Mouse (Mus musculus) gastrocnemius, postnatal 25 days (tissue): ENCODE data around the gene Mrpl54. TPM values are rescaled to one million over a fixed set of nuclear protein-coding genes. Genes with fewer than 3 reads are reported as not detected.
A peak's percentile ranks its signal among the peaks of the same experiment; 100 is the strongest.

Experiments used
- DNase-seq: peaks from one replicate; pipeline ENCODE4 v3.0.0; 2022
- long read RNA-seq, 2 experiments: library from polyadenylated mRNA; stranded (forward); transcript quantifications; one replicate each; pipeline ENCODE4 v2.0.0; 2021
- total RNA-seq, 2 experiments: library from RNA; stranded (reverse); gene quantifications; 1 replicate in 1 of 2; 2 replicates in 1 of 2; pipeline ENCODE4 v1.2.3; 2021

Gene Mrpl54
- 10 to 100 TPM; 87.0 to 90.0 TPM for total RNA-seq
- long read RNA-seq, experiment 1, transcript Mrpl54-201 (3 exons, 604 nt), result major isoform, 118 of 129 reads
- long read RNA-seq, experiment 1, partial matches to known transcripts, result 11 of 129 reads
- long read RNA-seq, experiment 1, other reads (novel, unspliced or antisense), result 0 of 129 reads
- long read RNA-seq, experiment 2, transcript Mrpl54-201 (3 exons, 604 nt), result major isoform, 105 of 110 reads
- long read RNA-seq, experiment 2, partial matches to known transcripts, result 4 of 110 reads
- long read RNA-seq, experiment 2, other reads (novel, unspliced or antisense), result 1 of 110 reads

DNA sequence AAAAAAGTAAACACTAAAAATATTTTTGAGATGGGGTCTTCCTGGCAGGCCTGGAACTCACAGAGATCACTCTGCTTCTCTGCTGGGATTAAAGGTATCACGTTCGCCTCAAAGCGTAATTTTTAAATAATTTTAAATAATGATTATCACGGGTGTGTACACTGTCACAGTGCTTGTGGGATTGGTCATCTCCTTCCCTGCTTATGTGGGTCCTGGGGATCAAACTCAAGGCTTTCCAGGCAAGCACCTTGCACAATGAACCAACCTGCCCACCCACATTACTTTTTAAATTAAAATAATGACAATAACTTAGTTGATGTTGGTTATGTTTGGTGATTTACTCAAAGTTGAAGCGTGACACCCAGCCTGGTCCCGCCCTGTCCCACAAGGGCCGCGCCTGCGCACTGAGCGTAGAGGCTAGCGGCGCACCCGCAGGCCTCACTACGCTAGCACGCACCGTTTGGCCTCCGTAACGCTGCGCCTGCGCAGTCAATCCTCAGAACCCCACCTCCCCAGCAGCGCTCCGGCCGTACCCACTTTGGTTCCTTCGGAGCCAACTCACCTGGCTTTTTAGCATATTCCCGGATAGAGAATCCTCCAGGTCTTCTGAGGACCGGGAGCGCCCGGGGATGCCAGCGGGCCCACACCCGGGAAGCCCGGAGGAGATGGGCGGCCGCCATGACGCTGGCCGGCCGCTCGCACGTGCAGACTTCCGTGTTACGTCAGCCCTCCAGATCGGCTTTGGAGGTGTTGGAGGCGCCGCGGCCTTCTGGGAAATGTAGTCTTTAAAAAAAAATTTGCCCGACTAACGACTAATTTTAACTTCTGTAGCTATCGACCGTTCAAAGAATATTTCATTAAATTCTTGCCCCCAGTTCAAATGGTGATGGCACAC, at the start of gene Mrpl54, which contains the start of gene Apba3:
TSS of gene Mrpl54 (minus strand) at position 724 of the 895 bp plus-strand sequence.
TSS of gene Apba3 (plus strand) at position 750 of the 895 bp plus-strand sequence.
- DNase-seq, result peak; percentile 95

DNA sequence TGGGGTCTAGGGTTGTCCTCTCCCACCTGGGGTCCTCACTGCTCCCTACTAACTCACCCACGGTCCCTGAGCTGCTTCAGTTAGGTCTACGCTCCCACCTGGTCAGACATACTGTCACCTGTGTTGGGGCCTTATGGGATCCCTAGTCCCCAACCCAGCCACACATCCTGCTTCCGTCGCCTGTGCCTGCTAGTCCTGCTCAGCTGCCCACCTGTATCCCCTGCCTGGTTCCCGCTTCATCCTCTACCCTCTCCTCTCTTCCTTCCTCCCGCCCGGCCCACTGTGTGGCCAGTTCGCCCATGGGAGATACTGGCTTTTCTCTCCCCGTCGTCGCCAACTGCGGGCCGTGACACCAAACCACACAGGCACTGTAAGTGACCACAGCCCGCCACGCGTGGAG, 48.9 kb upstream of the Mrpl54 start:
- DNase-seq, result no peak

DNA sequence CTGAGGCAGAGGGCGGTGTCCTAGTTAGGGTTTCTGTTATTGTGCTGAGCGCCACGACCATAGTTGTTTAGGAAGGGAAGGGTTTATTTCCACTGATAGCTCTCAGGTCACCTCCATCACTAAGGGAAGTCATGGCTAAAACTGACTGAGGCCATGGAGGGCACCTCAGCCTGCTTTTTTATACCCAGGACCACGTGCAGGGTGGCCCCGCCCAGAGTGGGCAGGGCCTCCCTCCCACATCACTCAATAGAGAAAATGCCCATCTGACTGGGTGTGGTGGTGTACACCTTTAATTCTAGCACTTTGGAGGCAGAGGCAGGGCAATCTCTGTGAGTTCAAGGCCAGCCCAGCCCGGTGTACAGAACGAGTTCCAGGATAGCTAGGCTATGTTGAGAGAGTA, 47.5 kb upstream of the Mrpl54 start:
- no peak for DNase-seq

DNA sequence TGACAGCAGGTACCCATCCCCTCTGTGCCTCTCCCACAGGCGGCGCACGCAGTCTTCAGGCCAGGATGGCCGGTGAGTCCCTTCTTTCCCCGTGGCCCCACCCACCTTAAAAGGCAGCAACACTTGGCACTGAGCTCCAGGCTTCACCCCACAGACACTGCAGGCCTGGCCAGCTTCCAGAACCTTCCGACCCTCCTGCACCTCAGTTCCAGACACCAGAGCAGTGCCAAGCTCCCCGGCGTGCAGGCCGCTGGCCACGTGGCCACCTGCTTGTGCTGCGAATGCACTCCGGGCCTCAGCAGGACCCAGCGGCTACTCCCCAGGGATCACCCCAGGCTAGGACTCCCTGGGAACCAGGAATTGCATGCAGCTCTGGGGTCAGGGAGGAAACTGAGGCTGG, 46.8 kb upstream of the Mrpl54 start:
- no peak for DNase-seq

DNA sequence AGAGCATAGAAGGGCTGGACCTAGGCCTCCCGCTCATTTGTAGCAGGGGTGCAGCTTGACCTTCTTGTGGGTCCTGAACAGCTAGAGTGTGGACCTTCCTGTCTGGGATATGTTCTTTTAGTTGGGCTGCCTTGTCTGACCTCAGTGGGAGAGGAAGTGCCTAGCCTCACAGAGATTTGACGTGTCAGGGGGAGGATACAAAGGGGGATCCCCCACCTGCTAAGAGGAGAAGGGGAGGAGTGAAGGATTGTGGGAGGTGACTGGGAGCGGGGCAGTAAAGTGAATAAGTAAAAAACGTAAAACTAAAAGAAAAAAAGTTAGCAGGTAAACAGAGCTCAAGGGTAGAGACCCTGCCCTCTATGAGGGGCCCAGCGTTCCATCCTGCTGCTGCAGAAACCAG, 42.8 kb upstream of the Mrpl54 start:
- no peak for DNase-seq

DNA sequence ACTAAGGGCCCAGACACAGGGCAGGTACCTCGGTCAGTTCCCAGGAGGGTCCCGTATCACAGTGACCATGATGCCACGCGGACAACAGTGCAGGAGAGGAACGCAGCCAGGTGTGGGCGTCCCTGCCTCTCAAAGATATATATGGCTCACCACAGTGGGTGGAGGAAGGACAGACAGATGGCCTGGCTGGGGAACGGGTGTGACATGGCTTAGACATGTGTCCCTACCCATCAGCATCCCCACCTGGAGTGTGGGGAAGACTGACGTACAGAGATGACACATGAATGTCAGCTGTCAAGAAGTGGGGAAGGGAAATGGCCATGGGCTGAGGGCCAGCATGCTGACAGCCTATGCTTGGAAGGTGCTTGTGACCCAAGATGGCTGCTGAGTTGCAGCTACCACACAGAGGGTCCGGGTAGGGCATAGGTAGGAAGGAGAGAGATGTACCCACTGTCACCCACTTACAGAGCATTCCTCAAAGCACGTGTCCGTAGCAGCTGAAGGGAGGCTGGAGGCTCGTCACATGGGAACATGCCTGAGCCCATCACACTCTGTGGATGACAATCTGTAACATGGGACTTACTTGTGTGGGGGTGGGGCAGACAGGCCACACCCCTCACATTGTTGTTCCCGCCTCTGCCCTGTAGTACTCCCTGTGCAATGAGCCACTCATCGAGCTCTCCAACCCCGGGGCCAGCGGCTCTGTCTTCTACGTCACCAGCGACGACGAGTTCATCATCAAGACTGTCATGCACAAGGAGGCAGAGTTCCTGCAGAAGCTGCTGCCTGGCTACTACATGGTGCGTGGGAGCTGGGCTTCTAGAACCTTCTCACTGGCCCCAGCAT, 40.3 kb upstream of the Mrpl54 start:
- no peak for DNase-seq

DNA sequence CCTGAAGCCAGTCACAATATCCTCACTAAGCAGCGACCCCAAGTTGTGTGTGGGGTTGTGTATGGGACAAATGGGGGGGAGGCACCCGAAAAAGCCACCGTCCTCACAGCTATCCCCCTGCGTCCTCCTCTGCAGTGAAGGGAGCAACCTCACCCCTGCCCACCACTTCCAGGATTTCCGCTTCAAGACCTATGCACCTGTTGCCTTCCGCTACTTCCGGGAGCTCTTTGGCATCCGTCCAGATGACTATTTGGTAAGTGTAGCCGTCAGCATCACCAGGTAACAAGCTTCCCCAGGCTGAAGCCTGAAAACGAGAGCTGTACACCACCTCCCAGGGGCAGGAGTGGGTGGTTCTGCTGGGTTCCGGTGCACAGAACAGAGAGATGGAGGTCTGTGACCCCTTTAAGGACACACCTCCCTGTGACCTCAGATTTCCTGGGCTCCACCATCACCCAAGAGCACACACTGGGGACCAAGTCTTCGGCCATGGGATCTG, 39.5 kb upstream of the Mrpl54 start:
- DNase-seq, result no peak

DNA sequence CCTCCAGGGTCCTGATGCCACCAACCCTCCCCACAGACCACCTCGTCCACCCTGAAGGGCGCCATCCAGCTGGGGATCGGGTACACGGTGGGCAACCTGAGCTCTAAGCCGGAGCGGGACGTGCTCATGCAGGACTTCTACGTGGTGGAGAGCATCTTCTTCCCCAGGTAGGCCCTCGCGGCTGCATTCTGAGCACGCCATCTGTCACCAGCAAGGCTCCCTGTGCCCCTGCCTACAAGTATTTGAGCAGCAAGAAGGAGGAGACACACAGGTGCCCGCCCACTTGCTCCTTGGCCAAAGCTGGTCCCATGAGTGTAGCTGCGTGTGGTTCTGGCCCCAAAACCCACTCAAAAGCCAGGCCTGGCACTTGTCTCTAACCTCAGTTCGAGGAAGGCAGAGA, 38.9 kb upstream of the Mrpl54 start:
- no peak for DNase-seq

DNA sequence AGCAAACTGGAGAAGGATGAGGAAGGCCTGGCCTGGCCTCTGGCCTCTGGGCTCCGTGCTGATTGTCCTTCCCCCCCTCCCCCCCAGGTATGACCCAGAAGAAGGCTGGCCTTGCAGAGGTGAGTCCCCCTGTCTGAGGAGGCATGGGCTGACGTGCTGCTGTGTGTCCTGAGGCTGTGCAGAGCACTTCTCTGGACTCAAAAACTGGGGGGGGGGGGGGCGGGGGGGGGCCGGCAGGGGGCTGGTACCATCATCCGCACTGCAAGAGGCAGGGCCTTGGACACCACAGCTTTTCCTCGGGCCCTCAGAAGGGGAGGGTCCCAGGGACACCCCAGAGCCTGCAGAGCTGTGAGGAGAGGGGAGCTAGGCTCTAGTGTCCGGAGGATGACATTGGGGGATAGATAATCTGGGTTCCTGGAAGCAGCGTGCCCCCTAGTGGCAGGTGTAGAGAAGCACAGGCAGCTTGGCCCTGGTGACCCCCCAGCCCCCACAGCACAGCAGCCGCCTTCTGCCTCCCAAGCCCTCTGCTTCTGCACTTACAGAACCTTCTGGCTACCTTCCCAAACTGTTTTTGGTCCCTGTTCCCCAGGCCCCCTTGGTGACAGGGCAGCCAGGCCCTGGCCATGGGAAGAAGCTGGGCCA, 38.0 kb upstream of the Mrpl54 start:
- no peak for DNase-seq

DNA sequence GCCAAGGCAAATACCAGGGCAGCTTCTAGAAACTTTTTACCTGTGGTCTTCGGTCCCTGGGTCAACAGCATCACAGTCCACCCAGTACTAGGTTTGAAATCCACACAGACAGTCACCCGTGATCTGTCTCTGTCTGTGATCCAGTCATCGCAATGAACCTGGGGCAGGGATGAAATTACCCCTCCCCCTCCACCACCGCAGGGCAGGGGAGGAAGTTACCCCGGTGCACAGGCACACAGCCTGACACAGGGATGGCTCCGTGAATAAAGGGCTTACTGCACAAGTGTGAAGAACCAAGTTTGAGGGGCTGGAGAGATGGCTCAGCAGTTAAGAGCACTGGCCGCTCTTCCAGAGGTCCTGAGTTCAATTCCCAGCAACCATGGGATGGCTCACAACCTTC, 37.0 kb upstream of the Mrpl54 start:
- no peak for DNase-seq

DNA sequence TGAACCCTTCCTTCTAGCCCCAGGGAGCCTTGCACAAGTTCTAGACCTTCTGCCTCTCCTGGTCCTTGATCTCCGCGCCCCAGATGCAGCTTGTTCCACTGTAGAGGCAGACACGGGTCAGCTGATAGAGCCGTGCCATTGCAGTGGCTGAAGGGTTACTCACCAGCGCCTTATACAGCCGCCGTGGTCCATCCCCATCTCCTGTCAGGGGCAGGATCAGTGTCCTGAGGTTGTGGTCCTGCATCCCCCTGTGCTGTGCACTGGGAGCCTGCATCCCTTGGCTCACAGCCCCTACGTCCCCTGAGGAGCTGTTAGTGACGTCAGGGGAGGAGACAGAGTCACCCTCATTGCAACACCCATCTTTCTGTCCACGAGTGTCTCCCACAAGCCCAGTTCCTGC, 36.5 kb upstream of the Mrpl54 start:
- no peak for DNase-seq

DNA sequence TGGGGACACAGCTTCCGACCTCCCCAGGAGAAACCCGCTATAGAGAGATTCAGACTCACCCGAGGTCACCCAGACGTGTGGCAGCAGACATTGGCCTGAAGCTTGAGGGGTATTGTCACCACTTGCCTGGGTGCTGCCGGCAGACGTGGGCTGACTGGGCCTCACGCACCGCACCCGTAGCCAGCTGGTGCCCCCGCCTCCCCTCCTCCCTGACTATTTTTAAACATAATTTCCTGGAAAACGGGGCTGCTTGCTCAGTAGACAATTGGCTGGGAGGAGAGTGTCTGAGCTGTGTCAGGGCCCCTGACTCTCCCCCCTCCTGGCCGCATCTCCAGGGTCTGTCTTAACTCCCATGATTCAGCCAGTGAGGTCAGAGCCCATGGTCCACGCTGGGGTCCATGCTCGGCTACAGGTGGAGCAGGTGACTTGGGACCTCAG, 36.1 kb upstream of the Mrpl54 start:
- no peak for DNase-seq

DNA sequence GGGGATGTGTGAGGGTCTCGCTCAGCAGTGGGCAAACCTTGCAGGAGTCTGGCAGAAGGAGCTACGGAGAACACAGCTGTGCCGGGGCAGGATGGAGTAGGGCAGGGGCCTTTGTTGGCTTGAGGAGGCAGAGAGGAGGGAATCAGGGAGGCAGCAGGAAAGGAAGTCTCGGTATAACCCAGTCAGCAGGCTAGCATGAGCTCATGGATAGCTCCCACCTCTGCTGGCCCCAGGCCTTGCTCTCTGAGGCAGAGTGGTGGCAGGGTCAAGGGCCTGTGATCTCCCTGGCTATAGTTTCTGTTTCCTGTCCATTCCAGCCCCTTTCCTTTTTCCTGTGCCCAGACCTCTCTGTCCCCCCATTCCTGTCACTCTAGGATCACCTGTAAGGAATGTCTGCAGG, 35.6 kb upstream of the Mrpl54 start:
- no peak for DNase-seq

DNA sequence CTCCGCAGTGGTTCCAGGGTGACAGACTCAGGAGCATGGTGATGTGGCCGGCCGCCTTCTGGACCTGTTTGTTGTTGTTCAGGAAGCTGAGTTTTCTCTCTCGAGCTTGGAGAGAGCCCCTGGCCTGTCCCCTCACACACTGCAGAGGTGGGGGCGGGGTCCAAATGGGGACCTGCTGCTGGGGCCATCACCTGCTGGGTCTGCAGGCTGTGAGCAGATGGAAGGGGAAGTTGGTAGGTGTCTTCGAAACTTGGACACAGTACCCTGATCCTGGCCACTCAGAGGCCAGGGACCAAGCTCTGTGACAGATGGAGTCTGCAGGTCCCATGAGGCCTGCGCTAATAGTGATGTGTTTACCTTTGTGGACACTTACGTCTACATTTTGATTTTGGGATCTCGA, 34.6 kb upstream of the Mrpl54 start:
- no peak for DNase-seq

DNA sequence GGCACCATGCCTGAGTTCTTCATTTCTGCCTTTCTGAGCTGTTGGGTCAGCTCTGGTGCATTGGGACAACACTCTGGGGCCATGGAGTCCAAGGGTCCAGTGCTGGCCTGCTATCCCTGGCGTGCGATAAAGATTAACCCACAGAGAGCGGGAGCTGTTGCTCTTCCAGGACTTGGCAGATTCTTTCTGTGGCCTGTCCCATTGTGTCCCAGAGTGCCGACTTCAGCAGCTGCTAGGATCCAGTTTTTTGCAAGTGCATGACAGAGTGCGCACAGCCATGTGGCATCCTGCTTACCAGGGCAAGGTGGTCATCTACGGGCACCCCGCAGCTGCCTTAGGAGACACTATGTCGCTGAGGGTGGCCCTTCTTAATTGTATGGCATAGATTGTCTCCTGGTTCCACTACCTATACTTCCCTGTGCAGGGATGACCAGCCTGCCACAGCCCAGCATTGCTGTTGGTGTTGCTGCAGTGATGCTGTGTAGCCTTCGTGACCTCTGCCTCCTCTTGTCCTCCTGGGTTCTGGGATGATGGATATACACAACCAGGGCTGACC, 33.7 kb upstream of the Mrpl54 start:
- no peak for DNase-seq

DNA sequence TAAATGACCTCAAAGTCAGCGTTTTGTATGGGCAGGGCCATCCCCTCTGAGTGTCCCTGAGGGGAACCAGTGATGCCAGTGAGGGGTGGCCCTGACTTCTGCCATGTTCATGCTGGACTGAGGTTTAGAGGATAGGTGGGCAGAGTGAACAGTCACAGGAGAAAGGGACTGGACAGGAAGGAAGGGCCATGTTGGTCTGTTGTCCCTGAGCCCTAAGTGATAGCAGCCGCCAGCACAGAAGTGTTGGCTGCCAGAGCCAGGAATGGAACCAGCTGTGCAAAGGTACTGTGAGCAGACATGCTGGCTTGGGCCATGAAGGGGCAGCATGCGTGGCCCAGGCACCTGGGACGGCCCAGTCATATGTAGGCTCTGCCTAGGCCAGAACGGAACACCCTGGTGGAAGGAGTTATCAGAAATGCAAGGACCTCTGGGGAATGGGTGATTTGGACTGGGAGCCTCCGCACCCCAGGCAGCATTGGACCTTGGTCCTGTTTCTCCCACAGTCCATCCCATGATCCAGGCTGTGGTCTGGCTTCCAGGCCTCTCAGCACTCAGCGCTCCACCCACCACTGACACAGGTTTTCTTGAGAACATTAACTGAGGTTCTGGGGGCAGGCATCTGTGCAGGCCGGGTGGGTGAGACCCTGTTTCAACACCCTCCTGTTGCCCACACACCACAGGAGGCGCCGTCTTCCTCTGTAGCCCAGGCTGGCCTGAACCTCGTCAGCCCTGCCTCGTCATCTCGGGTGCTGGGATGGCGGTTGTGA, 33.0 kb upstream of the Mrpl54 start:
- DNase-seq, result no peak

DNA sequence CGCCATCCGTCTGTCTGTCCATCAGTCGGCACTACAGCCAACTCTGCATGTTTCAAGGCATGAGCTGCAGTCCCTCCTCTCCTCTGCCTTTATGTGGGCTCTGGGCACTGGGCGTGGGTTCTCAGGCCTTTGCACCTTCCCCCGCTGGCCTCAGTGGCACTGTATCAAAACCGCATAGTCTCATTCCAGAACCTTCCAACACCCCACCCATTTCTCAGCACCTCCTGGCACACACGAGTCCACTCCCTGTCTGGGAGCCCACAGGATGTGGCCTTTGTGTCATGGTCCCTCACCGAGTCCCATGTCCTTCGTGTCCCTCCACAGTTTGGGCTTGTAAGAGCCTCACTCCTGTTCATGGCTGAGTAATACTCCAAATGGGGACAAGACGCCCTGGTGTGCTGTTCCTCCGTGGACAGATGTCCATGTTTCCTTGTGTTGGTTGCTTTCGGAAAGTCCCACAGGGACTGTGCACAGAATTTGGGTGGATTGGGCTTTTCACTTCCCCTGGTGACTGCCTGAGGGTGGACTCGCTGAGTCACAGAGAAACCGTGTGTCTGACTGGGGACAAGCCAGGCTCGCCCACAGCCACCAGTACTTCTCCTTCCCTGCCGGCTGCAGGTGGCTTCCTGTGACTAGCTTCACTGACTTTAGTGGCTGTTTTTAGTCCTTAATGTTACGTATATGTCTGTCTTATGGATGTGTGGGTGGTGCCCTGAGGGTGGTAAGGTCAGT, 31.8 kb upstream of the Mrpl54 start:
- DNase-seq, result no peak

DNA sequence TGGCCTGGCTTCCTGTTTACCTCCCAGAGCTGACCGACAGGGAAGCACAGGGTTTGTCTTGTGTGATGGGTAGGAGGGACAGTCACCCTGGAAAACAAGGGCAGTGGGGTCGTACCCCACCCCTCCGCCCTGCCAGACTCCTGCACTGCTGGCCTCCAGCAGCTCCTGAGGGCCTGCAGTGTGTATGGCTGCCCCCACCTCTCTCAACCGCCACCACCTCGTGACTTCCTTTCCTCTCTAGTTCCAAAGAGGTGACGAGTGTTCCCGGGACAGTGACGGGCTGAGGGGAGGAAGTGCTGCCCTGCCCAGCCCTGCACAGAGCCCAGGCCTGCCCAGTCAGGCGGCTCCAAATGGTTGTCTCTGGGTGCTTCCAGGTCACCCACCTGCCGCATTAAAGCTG, 31.1 kb upstream of the Mrpl54 start:
- peak; percentile 62 for DNase-seq

DNA sequence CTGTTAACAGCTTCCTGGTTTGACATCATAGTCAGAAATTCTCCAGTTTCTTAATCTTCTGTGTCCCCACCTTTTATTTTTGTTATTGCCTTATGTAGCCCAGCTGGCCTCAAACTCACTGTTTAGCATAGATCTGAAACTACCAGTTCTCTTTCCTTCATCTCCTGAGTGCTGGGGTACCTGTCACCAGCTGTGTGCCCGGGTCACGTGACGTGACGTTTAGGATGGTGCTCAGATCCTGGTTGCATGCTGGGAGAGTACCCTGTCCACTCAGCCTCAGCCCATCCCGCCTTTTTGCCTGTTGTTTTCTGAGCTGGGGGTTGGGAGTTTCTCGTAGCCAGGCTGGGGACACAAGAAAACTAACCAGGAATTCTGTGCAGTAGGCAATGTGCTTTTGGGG, 30.5 kb upstream of the Mrpl54 start:
- DNase-seq, result no peak

DNA sequence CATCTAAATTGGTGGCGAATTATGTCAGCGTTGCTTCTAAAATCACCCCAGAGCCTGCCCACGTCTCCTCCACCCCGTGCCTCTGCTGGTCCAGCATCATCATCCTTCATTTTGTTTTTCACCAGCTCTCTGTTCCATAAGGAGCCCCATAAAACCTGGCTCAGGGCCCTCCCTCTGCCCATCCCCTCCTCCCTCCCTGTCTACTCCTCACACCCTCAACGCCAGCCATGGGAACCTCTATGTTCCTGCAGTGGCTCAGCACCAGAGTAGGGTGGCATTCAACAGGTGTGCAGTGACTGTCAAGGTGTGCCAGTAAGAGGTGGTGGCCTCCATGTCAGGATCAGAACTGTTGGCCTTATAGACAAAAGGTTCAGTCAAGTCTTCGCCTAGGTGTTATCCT, 28.5 kb upstream of the Mrpl54 start:
- no peak for DNase-seq
